Mouse (Mus musculus) embryonic facial prominence, embryonic 12.5 days (tissue): Measurements from ENCODE around the gene Elf4. TPM values are rescaled to one million over a fixed set of nuclear protein-coding genes. Genes with fewer than 3 reads are reported as not detected.
"Not testable (repeated sequence)": the region's sequence is repeated elsewhere in the genome, so short reads cannot be mapped to it uniquely, and the experiment has no call there.

Experiments used
- ATAC-seq: fragments of 200-750 bp; cut with Nextera tagmentation; 2 replicates; pipeline ENCODE4 v1.8.0; 2017; ENCODE audit not compliant: insufficient number of reproducible peaks, insufficient read depth, low FRiP score, low TSS enrichment
- H3K27ac ChIP-seq: fragments of 300-500 bp; sonication (generic); 2 replicates; pipeline ENCODE4 v1.5.1; 2016; ENCODE audit warnings: mild to moderate bottlenecking
- H3K27me3 ChIP-seq: fragments of 300-500 bp; sonication (generic); 2 replicates; pipeline ENCODE4 v1.6.1; 2016; ENCODE audit warnings: mild to moderate bottlenecking, moderate library complexity
- H3K36me3 ChIP-seq: fragments of 300-500 bp; sonication (generic); 2 replicates; pipeline ENCODE4 v1.6.1; 2016; ENCODE audit warnings: mild to moderate bottlenecking
- H3K4me1 ChIP-seq: fragments of 300-500 bp; sonication (generic); 2 replicates; pipeline ENCODE4 v1.6.1; 2016
- H3K4me2 ChIP-seq: fragments of 300-500 bp; sonication (generic); replicated peaks from 2 replicates; pipeline ENCODE4 v1.6.1; 2016; ENCODE audit warnings: mild to moderate bottlenecking, moderate library complexity
- H3K4me3 ChIP-seq: fragments of 300-500 bp; sonication (generic); 2 replicates; pipeline ENCODE4 v1.5.1; 2016; ENCODE audit warnings: mild to moderate bottlenecking
- H3K9ac ChIP-seq: fragments of 300-500 bp; sonication (generic); 2 replicates; pipeline ENCODE4 v1.6.1; 2016; ENCODE audit warnings: mild to moderate bottlenecking, moderate library complexity
- H3K9me3 ChIP-seq: fragments of 300-500 bp; sonication (generic); 2 replicates; pipeline ENCODE4 v1.6.1; 2016; ENCODE audit warnings: mild to moderate bottlenecking, moderate library complexity
- WGBS: fragments of 180-500 bp; shearing (Covaris S2); methylation state at CpG from one replicate; pipeline ENCODE4 v1.1.7; 2016; 5-methylcytosine and 5-hydroxymethylcytosine counted together
- polyA plus RNA-seq: library from polyadenylated mRNA; unstranded; fragments of >200 nt; fragmentation: Nextera tagmentation; extraction: Ambion mirVana; gene quantifications from 2 replicates; pipeline ENCODE4 v1.2.1, GENCODE M21; 2016

The Elf4 gene
- polyA plus RNA-seq, 1 experiment from 2014 or later, result 4.0 TPM

DNA sequence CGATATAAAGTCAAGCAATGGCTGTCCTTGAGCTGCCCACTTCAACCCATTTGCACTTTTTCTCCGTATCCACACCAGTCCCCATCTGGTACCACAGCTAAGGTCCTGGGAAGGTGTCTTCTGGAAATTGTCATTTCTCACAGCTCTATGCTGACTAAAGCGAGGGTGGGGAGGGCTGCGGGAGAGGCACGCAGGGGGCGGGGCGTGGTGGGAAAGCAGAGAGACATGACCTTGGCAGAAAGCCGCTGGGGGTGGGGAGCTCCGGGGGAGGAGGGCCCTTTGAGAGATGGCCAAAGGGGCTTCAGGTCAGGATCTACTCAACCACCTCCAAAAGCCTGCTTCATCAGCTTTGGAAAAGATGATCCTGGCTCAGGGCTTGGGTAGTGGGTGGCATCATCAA is 7.9 kb downstream of the Elf4 start:
- 36% methylated on average over 9 of the region's 9 CpGs for WGBS

DNA sequence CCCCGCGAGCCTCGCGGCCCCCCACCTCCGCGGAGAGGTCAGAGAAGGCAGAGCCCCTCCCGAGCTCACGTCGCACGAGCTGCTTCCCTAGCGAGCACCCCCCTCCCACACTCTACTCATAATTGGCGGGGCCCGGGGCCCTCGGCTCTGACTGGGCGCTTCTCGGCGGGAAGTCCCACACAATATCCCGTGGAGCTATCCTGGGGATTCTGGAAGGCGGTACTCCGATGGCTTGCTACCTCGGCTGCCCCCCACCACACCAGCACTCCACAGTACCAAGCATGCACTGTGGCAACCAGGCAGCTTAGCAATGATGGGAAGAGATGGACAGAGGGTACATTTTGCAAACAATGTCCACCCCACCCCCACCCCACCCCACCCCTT is 8.4 kb downstream of the Elf4 start:
- H3K27ac ChIP-seq, result no peak overlapping the region
- H3K27me3 ChIP-seq, result peaks cover 17% of the 10 kb centered on the region
- peak; percentile 35; the same call in 1 of the 2 replicates for ATAC-seq
- H3K9ac ChIP-seq, result no peak overlapping the region
- no peaks in the 10 kb centered on the region for H3K36me3 ChIP-seq
- peak overlapping the region; percentile 46 for H3K4me3 ChIP-seq
- no peaks in the 10 kb centered on the region for H3K4me1 ChIP-seq
- WGBS, result 26% methylated on average over 16 of the region's 21 CpGs
- peak overlapping the region; percentile 50 for H3K4me2 ChIP-seq
- no peaks in the 10 kb centered on the region for H3K9me3 ChIP-seq

More for the DNA sequence above, 7.9 kb downstream of the Elf4 start:
- Histone ChIP-seq H3K4me3 (no peak overlapping the region), H3K36me3 (no peaks in the 10 kb centered on the region), H3K4me1 (no peaks in the 10 kb centered on the region), H3K27me3 (peaks cover 14% of the 10 kb centered on the region), H3K27ac (no peak overlapping the region), H3K4me2 (no peak overlapping the region; the same call in 1 of the 2 replicates), H3K9me3 (no peaks in the 10 kb centered on the region), H3K9ac (no peak overlapping the region)
- ATAC-seq, result no peak

DNA sequence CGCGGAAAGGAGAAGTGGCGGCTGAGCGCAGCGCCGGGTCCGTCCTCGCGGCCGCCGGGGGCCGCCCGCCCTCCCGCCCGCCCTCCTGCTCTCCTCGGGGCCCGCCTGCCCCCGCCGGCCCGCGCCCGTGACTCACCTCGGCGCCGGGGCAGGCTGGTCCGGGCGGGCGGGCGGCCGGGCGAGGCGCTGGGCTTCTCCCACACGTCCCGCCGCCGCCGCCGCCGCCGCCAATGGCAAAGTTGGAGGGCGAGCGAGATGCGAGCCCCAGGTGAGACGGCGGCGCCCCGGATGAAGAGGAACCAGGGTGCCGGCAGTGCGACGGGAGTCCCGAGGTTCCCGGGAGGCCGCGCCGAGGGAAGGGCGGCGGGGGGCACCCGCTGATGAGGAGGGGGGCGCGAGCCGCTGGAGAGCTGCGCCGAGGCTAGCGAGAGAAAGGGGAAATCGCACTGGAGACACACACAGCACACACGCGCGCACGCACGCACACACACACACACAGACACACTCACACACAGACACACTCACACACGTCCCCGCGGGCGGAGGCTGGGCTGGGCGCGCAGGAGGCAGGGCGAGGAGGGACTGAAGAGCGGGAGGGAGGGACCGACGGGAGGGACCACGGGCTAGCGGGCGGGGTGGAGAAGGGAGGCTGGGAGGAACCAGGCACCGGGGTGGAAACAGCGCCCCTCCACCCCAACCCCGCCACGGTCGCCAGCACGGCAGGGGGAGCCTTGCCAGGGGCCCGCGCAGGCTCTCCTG is 9.0 kb downstream of the Elf4 start:
- peak overlapping the region; percentile 50 for H3K4me2 ChIP-seq
- H3K4me3 ChIP-seq, result peak overlapping the region; percentile 46
- 23% methylated on average over 40 of the region's 91 CpGs for WGBS
- H3K27ac ChIP-seq, result no peak overlapping the region; the same call in 1 of the 2 replicates
- H3K4me1 ChIP-seq, result no peaks in the 10 kb centered on the region
- H3K9ac ChIP-seq, result peak overlapping the region; percentile 52
- ATAC-seq, result peak; percentile 67
- H3K27me3 ChIP-seq, result peaks cover 17% of the 10 kb centered on the region
- no peaks in the 10 kb centered on the region for H3K9me3 ChIP-seq
- H3K36me3 ChIP-seq, result no peaks in the 10 kb centered on the region

DNA sequence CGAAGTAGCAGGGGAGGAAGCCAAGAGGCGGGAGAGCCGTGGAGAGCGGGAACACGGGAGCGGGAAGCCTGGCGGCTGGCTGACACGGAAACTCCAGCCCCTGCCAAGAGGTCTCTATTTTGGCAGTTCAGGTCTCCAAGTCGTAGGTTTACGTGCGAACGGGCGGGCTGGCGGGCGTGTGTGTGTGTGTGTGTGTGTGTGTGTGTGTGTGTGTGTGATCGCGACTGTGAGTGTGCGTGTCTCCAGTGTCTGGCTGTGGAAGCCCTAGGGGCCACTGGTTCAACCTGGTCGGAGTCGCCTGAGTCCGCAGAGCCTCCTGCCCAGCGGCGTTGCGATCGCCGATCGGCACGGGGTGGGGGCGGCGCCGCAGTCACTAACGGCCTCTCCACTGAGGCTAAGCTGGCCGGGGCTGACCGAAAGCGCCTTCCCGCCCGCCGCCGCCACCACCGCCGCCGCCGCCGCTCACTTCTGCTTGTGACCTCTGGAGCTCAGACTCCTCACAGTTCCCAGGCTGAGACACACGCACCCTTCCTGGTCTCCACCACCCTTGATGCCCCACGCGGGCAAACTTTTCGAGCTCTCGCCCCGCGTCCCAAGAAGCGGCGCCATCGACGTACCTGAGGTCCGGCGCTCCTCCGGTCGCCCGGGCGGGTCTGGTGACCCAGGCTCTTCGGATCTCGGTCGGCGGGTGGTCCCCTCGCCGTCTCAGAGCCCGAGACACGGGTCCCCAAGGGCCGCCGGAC is 9.8 kb downstream of the Elf4 start:
- Histone ChIP-seq H3K4me1 (no peaks in the 10 kb centered on the region), H3K36me3 (no peaks in the 10 kb centered on the region), H3K9ac (peak overlapping the region; percentile 52), H3K4me2 (peak overlapping the region; percentile 50), H3K27me3 (peaks cover 17% of the 10 kb centered on the region), H3K4me3 (peak overlapping the region; percentile 46), H3K27ac (no peak overlapping the region), H3K9me3 (no peaks in the 10 kb centered on the region)
- 25% methylated on average over 67 of the region's 71 CpGs for WGBS
- peak; percentile 15; the same call in 1 of the 2 replicates for ATAC-seq

DNA sequence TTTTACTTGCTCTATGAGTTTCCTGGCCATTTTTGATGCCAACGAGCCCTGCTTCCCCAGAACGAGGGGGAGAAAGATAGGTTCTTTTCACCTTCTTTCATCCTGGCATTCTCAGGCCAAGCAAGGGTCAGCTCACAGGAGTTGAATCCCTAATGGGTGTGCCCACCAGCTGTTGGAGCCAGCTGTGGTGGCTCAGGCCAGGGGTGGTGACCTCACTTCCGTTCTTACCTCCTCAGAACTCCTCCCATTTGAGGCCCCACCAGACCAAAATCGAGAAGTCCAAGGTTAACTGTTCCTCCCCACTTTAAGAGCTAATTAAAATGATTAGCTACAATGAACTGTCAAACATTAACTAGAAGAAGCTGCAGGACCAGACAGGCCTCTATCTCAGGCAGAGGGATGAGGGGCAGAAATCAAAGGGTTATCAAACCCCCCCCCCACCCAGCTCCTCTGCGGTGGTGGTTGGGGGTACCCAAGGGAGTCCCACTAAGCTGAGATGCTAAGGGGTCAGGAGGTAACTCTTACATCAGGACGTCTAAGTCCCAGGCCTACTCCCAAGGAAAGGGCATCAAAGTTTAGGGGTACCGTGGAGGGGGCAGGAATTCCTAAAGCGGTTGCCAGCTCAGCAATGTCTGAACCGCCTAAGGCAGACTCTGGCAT is 10.6 kb downstream of the Elf4 start:
- H3K4me2 ChIP-seq, result peak overlapping the region; percentile 50
- no peaks in the 10 kb centered on the region for H3K9me3 ChIP-seq
- peaks cover 17% of the 10 kb centered on the region for H3K27me3 ChIP-seq
- H3K36me3 ChIP-seq, result no peaks in the 10 kb centered on the region
- no peak overlapping the region for H3K9ac ChIP-seq
- no peak overlapping the region for H3K27ac ChIP-seq
- peak overlapping the region; percentile 46 for H3K4me3 ChIP-seq
- 29% methylated on average over 9 of the region's 9 CpGs for WGBS
- no peaks in the 10 kb centered on the region for H3K4me1 ChIP-seq
- no peak for ATAC-seq

DNA sequence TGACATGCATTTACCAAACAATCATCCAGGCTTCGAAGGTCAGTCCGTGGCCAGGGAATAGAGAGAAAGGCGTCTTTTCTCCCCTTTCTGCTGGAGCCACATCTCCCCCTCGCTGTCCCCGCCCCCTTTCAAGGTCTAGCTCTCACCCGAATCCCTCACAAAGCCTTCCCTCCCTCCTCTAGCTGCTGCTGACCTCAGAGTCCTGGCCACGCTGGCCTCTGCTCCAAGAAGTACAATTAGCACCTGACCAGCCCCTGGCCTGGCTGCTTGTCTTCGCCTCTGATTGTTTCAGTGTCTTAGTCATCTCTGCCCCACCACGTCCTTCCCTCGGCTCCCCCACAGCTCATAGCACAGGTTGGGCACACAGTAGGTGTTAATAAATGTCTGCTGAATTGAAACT is 13.3 kb downstream of the Elf4 start:
- WGBS, result 36% methylated on average over 10 of the region's 10 CpGs
- Histone ChIP-seq H3K27me3 (peaks cover 17% of the 10 kb centered on the region), H3K27ac (no peak overlapping the region), H3K4me2 (no peak overlapping the region), H3K4me3 (no peak overlapping the region), H3K9me3 (no peaks in the 10 kb centered on the region), H3K9ac (no peak overlapping the region), H3K4me1 (no peaks in the 10 kb centered on the region), H3K36me3 (no peaks in the 10 kb centered on the region)
- ATAC-seq, result no peak

DNA sequence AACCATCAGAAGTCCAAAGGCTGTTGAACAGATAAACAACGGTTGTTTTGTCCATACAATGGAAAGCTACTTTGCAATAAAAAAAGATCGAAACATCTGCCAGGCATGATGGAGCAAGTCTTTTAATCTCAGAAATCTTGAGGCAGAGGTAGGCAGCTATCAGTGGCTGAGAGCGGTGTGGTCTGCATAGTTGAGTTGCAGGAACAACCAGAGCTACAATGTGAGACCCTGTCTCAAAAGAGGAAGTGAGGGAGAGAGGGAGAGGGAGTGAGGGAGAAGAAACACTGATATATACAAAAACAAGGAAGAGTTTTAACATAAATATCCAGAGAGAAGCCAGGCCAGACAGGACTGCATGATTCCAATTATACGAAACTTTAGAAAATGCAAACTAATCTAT is 18.3 kb downstream of the Elf4 start:
- Histone ChIP-seq H3K27me3 (0 out of 2 replicates have a peak, but pooled peaks cover 1% of the 10 kb centered on the region), H3K4me3 (no peak overlapping the region), H3K9me3 (no peaks in the 10 kb centered on the region), H3K4me1 (no peaks in the 10 kb centered on the region), H3K9ac (no peak overlapping the region), H3K27ac (no peak overlapping the region), H3K36me3 (no peaks in the 10 kb centered on the region), H3K4me2 (no peak overlapping the region)
- no peak for ATAC-seq
- WGBS, result 81% methylated on average over 4 of the region's 4 CpGs

DNA sequence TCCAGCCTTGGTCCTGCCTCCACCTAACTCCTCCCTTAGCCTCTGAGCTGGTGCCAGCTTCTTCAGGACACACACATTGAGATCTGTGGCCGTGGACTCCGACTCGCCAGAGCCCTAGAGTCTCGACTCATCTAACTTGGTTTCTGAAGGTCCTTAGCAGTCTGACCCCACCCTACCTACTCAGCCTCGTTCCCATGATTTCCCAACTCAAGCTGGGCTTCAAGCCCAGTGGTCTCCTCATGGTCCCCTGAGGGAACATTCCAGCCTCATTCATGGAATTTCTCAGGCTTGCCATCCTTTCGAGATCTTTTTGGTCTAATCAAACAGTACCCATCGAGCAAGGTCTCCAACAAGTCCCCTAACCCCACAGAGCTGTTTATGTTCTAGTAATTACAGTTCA is 21.0 kb downstream of the Elf4 start:
- no peaks in the 10 kb centered on the region for H3K9me3 ChIP-seq
- H3K36me3 ChIP-seq, result no peaks in the 10 kb centered on the region
- H3K27ac ChIP-seq, result no peak overlapping the region
- H3K4me3 ChIP-seq, result no peak overlapping the region
- WGBS, result 75% methylated on average over 7 of the region's 7 CpGs
- H3K27me3 ChIP-seq, result no peaks in the 10 kb centered on the region
- no peak overlapping the region for H3K9ac ChIP-seq
- ATAC-seq, result no peak
- H3K4me1 ChIP-seq, result no peaks in the 10 kb centered on the region
- no peak overlapping the region for H3K4me2 ChIP-seq

DNA sequence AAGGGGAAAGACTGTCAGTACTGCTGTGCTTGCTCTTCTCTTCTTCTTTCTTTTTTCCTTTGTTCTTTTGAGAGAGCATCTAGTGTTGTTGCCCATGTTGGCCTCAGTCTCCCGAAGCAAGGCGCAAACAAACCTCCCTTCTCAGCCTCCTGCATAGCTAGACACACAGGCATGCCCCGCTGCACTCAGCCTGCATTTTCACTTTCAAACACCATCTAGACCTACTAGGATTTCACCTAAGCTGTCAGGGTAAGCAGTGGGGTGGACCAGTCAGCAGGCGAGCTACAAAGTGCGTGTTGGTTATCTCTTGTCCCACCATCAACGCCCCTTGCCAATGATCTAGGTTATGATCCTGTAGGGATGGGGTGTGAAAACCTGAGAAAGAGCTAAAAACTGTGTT is 21.4 kb downstream of the Elf4 start:
- H3K4me1 ChIP-seq, result no peaks in the 10 kb centered on the region
- no peaks in the 10 kb centered on the region for H3K9me3 ChIP-seq
- no peaks in the 10 kb centered on the region for H3K36me3 ChIP-seq
- WGBS, result 88% methylated on average over 6 of the region's 6 CpGs
- H3K4me3 ChIP-seq, result no peak overlapping the region
- no peak overlapping the region for H3K4me2 ChIP-seq
- H3K9ac ChIP-seq, result no peak overlapping the region
- no peaks in the 10 kb centered on the region for H3K27me3 ChIP-seq
- no peak overlapping the region for H3K27ac ChIP-seq
- ATAC-seq, result no peak

DNA sequence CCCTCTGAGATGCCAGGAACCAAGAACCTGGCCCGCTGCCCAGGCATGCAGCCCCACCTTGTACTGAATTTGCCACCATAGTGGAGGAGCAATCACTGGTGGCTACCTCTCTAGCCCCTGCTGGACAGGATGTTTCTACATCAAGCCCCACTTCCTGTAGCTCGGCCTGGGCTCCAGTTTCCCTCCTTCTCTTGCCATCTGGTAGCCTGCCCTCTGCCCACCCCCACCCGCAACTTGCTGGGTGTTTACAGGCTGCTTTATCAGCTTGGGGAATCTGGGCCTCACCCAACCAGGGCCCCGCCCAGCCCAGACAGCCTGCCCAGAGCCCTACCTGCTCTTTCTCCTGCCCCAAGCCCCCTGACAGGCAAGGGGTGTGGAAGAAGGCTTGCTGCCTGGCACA is 23.9 kb downstream of the Elf4 start:
- no peak overlapping the region for H3K27ac ChIP-seq
- 52% methylated on average over 4 of the region's 4 CpGs for whole genome bisulfite sequencing

DNA sequence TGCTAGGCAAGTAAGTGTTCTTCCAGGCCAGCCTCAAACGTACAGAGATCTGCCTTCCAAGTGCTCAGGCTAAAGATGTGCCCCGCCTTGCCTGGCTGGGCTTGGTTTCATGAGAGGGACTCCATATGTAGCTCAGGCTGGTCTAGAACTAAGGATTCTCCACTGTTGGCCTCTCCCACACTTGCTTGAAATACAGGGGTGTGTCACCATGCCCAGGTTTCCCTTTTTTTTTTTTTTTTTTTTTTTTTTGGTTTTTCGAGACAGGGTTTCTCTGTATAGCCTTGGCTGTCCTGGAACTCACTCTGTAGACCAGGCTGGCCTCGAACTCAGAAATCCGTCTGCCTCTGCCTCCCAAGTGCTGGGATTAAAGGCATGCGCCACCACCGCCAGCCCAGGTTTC is 26.9 kb downstream of the Elf4 start:
- H3K9ac ChIP-seq, H3K4me3 ChIP-seq, ATAC-seq, H3K4me2 ChIP-seq, H3K27ac ChIP-seq, H3K27me3 ChIP-seq, H3K4me1 ChIP-seq, H3K36me3 ChIP-seq, H3K9me3 ChIP-seq: not testable (repeated sequence)
- 71% methylated on average over 6 of the region's 7 CpGs for WGBS

More for the DNA sequence above, 23.9 kb downstream of the Elf4 start:
- no peak overlapping the region for H3K4me3 ChIP-seq
- no peaks in the 10 kb centered on the region for H3K4me1 ChIP-seq
- H3K27me3 ChIP-seq, result no peaks in the 10 kb centered on the region
- H3K36me3 ChIP-seq, result no peaks in the 10 kb centered on the region
- no peak overlapping the region for H3K4me2 ChIP-seq
- H3K9ac ChIP-seq, result no peak overlapping the region
- no peaks in the 10 kb centered on the region for H3K9me3 ChIP-seq
- ATAC-seq, result no peak
